ENCODE assay signal across 13 mouse cellular contexts in genomic region chr16:62653817-62654216, GRCm38 (mm10).
DNase-seq lines count a peak whose midpoint lies in the region; ATAC-seq and TF ChIP-seq lines count a peak whose summit lies in the region.
"Had no signal": no experiment of that assay in that cellular context is flagged by ENCODE, and none has a peak within 500 bp of the region (broad histone marks: within the 10 kb centered on the region; RNA-seq: fewer than 3 reads in every experiment).

No protein-coding gene starts in this region.

- no peak for ATAC-seq in embryonic facial prominence, embryonic 13.5 days (ENCODE audit: insufficient number of reproducible peaks, insufficient read depth, low FRiP score, low TSS enrichment, low read depth)
- peak; percentile 52; the same call in 1 of the 2 replicates for ATAC-seq in hindbrain, embryonic 13.5 days (ENCODE audit: low FRiP score)
- ATAC-seq in midbrain, embryonic 15.5 days (replicated peaks) = 0 out of 2 replicates have a peak, but pooled peaks have one; percentile 17

- H3K4me1 ChIP-seq in embryonic facial prominence, embryonic 13.5 days = no peaks in the 10 kb centered on the region
- no peaks in the 10 kb centered on the region for H3K4me1 ChIP-seq in embryonic facial prominence, embryonic 10.5 days
- H3K4me1 ChIP-seq in hindbrain, embryonic 13.5 days (replicated peaks) = no peaks in the 10 kb centered on the region
- H3K4me1 ChIP-seq in midbrain, embryonic 15.5 days = no peaks in the 10 kb centered on the region
- H3K4me1 ChIP-seq: liver, embryonic 13.5 days; megakaryocyte, embryonic 14.5 days had no signal

- H3K27ac ChIP-seq in embryonic facial prominence, embryonic 13.5 days = no peak overlapping the region
- no peak overlapping the region for H3K27ac ChIP-seq in embryonic facial prominence, embryonic 10.5 days (replicated peaks)
- no peak overlapping the region for H3K27ac ChIP-seq in left cerebral cortex, adult 2 months
- no peak overlapping the region for H3K27ac ChIP-seq in hindbrain, embryonic 13.5 days
- H3K27ac ChIP-seq in midbrain, embryonic 15.5 days = no peak overlapping the region
- H3K27ac ChIP-seq: liver, embryonic 13.5 days had no signal

- WGBS in embryonic facial prominence, embryonic 13.5 days = 35% methylated on average over 8 of the region's 8 CpGs
- WGBS in embryonic facial prominence, embryonic 10.5 days = 46% methylated on average over 8 of the region's 8 CpGs
- 27% methylated on average over 8 of the region's 8 CpGs for WGBS in hindbrain, embryonic 13.5 days
- WGBS in midbrain, embryonic 15.5 days = 40% methylated on average over 8 of the region's 8 CpGs

- H3K4me2 ChIP-seq in embryonic facial prominence, embryonic 13.5 days = peak overlapping the region; percentile 40
- peak overlapping the region; percentile 27; the same call in 1 of the 2 replicates for H3K4me2 ChIP-seq in hindbrain, embryonic 13.5 days
- peak overlapping the region; percentile 38 for H3K4me2 ChIP-seq in midbrain, embryonic 15.5 days
- H3K4me2 ChIP-seq: liver, embryonic 13.5 days had no signal

- no peaks in the 10 kb centered on the region for H3K36me3 ChIP-seq in embryonic facial prominence, embryonic 13.5 days
- H3K36me3 ChIP-seq in embryonic facial prominence, embryonic 10.5 days (replicated peaks) = no peaks in the 10 kb centered on the region
- H3K36me3 ChIP-seq in hindbrain, embryonic 13.5 days = no peaks in the 10 kb centered on the region
- no peaks in the 10 kb centered on the region for H3K36me3 ChIP-seq in midbrain, embryonic 15.5 days (replicated peaks)
- H3K36me3 ChIP-seq: liver, embryonic 13.5 days had no signal

- no peaks in the 10 kb centered on the region for H3K27me3 ChIP-seq in embryonic facial prominence, embryonic 13.5 days
- H3K27me3 ChIP-seq in embryonic facial prominence, embryonic 10.5 days (replicated peaks; ENCODE audit: low read depth, poor library complexity, severe bottlenecking) = no peaks in the 10 kb centered on the region
- H3K27me3 ChIP-seq in hindbrain, embryonic 13.5 days = no peaks in the 10 kb centered on the region
- no peaks in the 10 kb centered on the region for H3K27me3 ChIP-seq in midbrain, embryonic 15.5 days (replicated peaks)
- H3K27me3 ChIP-seq: liver, embryonic 13.5 days; megakaryocyte, embryonic 14.5 days had no signal

- H3K9ac ChIP-seq in embryonic facial prominence, embryonic 13.5 days = 0 out of 2 replicates have a peak overlapping the region, but pooled peaks have one; percentile 32
- H3K9ac ChIP-seq in hindbrain, embryonic 13.5 days = no peak overlapping the region
- no peak overlapping the region for H3K9ac ChIP-seq in midbrain, embryonic 15.5 days
- H3K9ac ChIP-seq: liver, embryonic 13.5 days had no signal

- H3K4me3 ChIP-seq in embryonic facial prominence, embryonic 13.5 days = no peak overlapping the region; the same call in 1 of the 2 replicates
- H3K4me3 ChIP-seq in embryonic facial prominence, embryonic 10.5 days = no peak overlapping the region
- H3K4me3 ChIP-seq in left cerebral cortex, adult 2 months = peak overlapping the region; percentile 32; the same call in 1 of the 2 replicates
- H3K4me3 ChIP-seq in hindbrain, embryonic 13.5 days = no peak overlapping the region
- H3K4me3 ChIP-seq in midbrain, embryonic 15.5 days = 0 out of 2 replicates have a peak overlapping the region, but pooled peaks have one; percentile 9
- H3K4me3 ChIP-seq: liver, embryonic 13.5 days; megakaryocyte, embryonic 14.5 days had no signal

- H3K9me3 ChIP-seq in embryonic facial prominence, embryonic 13.5 days = no peaks in the 10 kb centered on the region
- no peaks in the 10 kb centered on the region for H3K9me3 ChIP-seq in embryonic facial prominence, embryonic 10.5 days
- H3K9me3 ChIP-seq in hindbrain, embryonic 13.5 days = no peaks in the 10 kb centered on the region
- H3K9me3 ChIP-seq in midbrain, embryonic 15.5 days = no peaks in the 10 kb centered on the region
- H3K9me3 ChIP-seq: liver, embryonic 13.5 days; megakaryocyte, embryonic 14.5 days had no signal

- no peak for TF ChIP-seq CTCF in left cerebral cortex, adult 2 months (IDR thresholded peaks at IDR 0.05)

- intact Hi-C loops in left cerebral cortex, adult 2 months (cut with DNase I) = no loop called here
- intact Hi-C loops in left cerebral cortex, postnatal 14 days (cut with DNase I) = no loop called here

- DNase-seq in embryonic facial prominence, embryonic 10.5 days (ENCODE audit: low spot score) = no peak
- peak in 1 of 2 experiments; percentile 11 for DNase-seq in left cerebral cortex, adult 2 months (ENCODE audit: extremely low spot score in 1 of 2, low spot score in 2 of 2)
- DNase-seq in left cerebral cortex, postnatal 14 days (ENCODE audit: low spot score in 2 of 2) = no peak
- DNase-seq in embryo, embryonic 9.5 days (ENCODE audit: extremely low spot score) = no peak
- DNase-seq in adrenal gland, postnatal 36 days = no peak
- DNase-seq: cerebellum, adult 8-10 months; heart, postnatal 14 days; liver, embryonic 13.5 days; thymus, postnatal 4 days had no signal

Comparison
In these comparisons a context has a peak if more than half of its experiments do, and no peak if none do; other contexts are left out.
1. H3K4me3 ChIP-seq: peak in left cerebral cortex, adult 2 months (single experiment) and midbrain, embryonic 15.5 days (single experiment); none in embryonic facial prominence, embryonic 13.5 days (single experiment), embryonic facial prominence, embryonic 10.5 days (single experiment) and hindbrain, embryonic 13.5 days (single experiment).
2. Peak in every context shown above with its lines, with median percentiles within 50 percentile points of each other: H3K4me2 ChIP-seq.